Mouse (Mus musculus) forebrain, embryonic 12.5 days (tissue): ENCODE data around the gene Krtap4-8. TPM values are rescaled to one million over a fixed set of nuclear protein-coding genes. Genes with fewer than 3 reads are reported as not detected.
"Not testable (repeated sequence)": the region's sequence is repeated elsewhere in the genome, so short reads cannot be mapped to it uniquely, and the experiment has no call there.

ENCODE experiments used
- ATAC-seq: fragments of 200-750 bp; cut with Nextera tagmentation; 2 replicates; pipeline ENCODE4 v1.8.0; 2017; ENCODE audit warnings: moderate TSS enrichment; ENCODE audit not compliant: low FRiP score
- H3K27ac ChIP-seq: fragments of 300-500 bp; sonication (generic); 2 replicates; pipeline ENCODE4 v1.5.1; 2016; ENCODE audit warnings: mild to moderate bottlenecking
- H3K27me3 ChIP-seq: fragments of 300-500 bp; sonication (generic); 2 replicates; pipeline ENCODE4 v1.6.1; 2016; ENCODE audit warnings: mild to moderate bottlenecking
- H3K36me3 ChIP-seq: fragments of 300-500 bp; sonication (generic); replicated peaks from 2 replicates; pipeline ENCODE4 v1.6.1; 2016; ENCODE audit warnings: mild to moderate bottlenecking
- H3K4me1 ChIP-seq: fragments of 300-500 bp; sonication (generic); 2 replicates; pipeline ENCODE4 v1.6.1; 2016
- H3K4me2 ChIP-seq: fragments of 300-500 bp; sonication (generic); 2 replicates; pipeline ENCODE4 v1.6.1; 2016; ENCODE audit warnings: mild to moderate bottlenecking, moderate library complexity
- H3K4me3 ChIP-seq: fragments of 300-500 bp; sonication (generic); replicated peaks from 2 replicates; pipeline ENCODE4 v1.5.1; 2016; ENCODE audit warnings: mild to moderate bottlenecking
- H3K9ac ChIP-seq: fragments of 300-500 bp; sonication (generic); 2 replicates; pipeline ENCODE4 v1.6.1; 2016; ENCODE audit warnings: mild to moderate bottlenecking
- H3K9me3 ChIP-seq: fragments of 300-500 bp; sonication (generic); 2 replicates; pipeline ENCODE4 v1.6.1; 2016
- WGBS: fragments of 180-500 bp; shearing (Covaris S2); methylation state at CpG from one replicate; pipeline ENCODE4 v1.1.7; 2016; 5-methylcytosine and 5-hydroxymethylcytosine counted together
- polyA plus RNA-seq: library from polyadenylated mRNA; unstranded; fragments of >200 nt; fragmentation: Nextera tagmentation; extraction: Ambion mirVana; gene quantifications from 2 replicates; pipeline ENCODE4 v1.2.1, GENCODE M21; 2016

The Krtap4-8 gene
- not detected in 2 replicates for polyA plus RNA-seq

DNA sequence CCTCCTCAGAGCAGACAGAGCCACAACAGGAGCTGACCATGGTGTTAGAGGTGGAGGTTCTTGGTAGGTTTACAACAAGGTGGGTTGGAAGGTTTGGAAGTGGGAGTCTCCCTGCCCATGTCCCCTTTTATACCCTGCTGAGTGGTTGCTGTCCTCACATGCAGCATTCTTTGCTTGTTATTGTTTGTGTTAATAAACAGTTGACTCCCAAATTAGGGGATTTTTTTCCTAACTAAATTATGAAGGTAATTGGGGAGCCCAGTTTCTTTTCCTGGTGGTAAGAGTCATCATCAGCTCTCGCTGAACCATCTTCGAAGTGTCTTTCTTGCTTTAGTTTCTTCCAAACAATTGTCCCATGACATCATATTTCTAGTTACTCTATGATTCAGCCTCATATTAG is at the start of gene Krtap4-8:
Krtap4-8 (minus strand) TSS at position 101 of the 400 bp plus-strand sequence.
- Histone ChIP-seq H3K36me3 (no peaks in the 10 kb centered on the region), H3K4me3 (no peak within 1 kb of the TSS), H3K4me1 (peaks cover 4% of the 10 kb centered on the region; the same call in 1 of the 2 replicates), H3K9me3 (no peaks in the 10 kb centered on the region), H3K4me2 (no peak within 1 kb of the TSS), H3K9ac (no peak within 1 kb of the TSS), H3K27ac (no peak within 1 kb of the TSS), H3K27me3 (peaks cover under 1% of the 10 kb centered on the region; the same call in 1 of the 2 replicates)
- ATAC-seq, result no peak
- WGBS, result 96% methylated on average over 2 of the region's 2 CpGs

DNA sequence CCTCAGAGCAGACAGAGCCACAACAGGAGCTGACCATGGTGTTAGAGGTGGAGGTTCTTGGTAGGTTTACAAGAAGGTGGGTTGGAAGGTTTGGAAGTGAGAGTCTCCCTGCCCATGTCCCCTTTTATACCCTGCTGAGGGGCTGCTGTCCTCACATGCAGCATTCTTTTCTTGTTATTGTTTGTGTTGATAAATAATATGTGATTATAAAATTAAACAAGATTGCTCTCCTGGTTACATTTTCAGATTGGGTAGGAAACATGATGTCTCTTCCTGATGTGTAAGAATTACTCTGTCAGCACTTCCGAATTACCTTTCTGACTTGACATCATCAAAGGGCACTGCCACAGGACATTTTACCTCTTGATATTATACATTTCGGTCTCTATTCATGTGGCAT is 35.1 kb upstream of the Krtap4-8 start, which contains the start of gene Gm11564:
Gm11564 (minus strand) TSS at position 101 of the 400 bp plus-strand sequence.
- not testable (repeated sequence) for ATAC-seq, H3K4me1 ChIP-seq, H3K9ac ChIP-seq, H3K36me3 ChIP-seq, H3K9me3 ChIP-seq, H3K4me3 ChIP-seq, H3K4me2 ChIP-seq, H3K27me3 ChIP-seq
- WGBS, result 86% methylated on average over 2 of the region's 2 CpGs
- H3K27ac ChIP-seq, result 0 out of 2 replicates have a peak within 1 kb of the TSS, but pooled peaks have one; percentile 13

DNA sequence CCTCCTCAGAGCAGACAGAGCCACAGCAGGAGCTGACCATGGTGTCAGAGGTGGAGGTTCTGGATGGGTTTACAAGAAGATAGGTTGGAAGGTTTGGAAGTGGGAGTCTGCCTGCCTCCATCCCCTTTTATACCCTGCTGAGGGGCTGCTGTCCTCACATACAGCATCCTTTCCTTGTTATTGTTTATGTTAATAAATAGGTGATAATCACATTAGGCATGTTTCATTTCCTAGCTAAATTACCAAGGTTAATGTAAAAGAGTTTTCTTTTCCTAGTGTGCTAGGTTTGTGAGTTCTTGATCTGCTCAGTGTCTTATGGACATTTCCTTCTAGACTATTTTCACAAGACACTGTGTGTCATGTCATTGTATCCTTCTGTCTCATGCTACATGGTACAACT is 29.3 kb upstream of the Krtap4-8 start, which contains the start of gene Krtap4-13:
Krtap4-13 (minus strand) TSS at position 101 of the 400 bp plus-strand sequence.
- not testable (repeated sequence) for H3K4me2 ChIP-seq, ATAC-seq, H3K27ac ChIP-seq, H3K9ac ChIP-seq, H3K36me3 ChIP-seq, H3K9me3 ChIP-seq, H3K4me3 ChIP-seq, H3K4me1 ChIP-seq, H3K27me3 ChIP-seq

DNA sequence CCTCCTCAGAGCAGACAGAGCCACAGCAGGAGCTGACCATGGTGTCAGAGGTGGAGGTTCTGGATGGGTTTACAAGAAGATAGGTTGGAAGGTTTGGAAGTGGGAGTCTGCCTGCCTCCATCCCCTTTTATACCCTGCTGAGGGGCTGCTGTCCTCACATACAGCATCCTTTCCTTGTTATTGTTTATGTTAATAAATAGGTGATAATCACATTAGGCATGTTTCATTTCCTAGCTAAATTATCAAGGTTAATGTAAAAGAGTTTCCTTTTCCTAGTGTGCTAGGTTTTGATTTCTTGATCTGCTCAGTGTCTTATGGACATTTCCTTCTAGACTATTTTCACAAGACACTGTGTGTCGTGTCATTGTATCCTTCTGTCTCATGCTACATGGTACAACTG is 23.8 kb upstream of the Krtap4-8 start, which contains the start of gene Gm11554:
Gm11554 (minus strand) TSS at position 101 of the 400 bp plus-strand sequence.
- H3K9ac ChIP-seq, H3K27me3 ChIP-seq, H3K9me3 ChIP-seq, H3K4me2 ChIP-seq, H3K4me1 ChIP-seq, H3K4me3 ChIP-seq, H3K27ac ChIP-seq, H3K36me3 ChIP-seq, ATAC-seq: not testable (repeated sequence)
- no CpG with 5 or more reads among the region's 1 CpGs for WGBS

DNA sequence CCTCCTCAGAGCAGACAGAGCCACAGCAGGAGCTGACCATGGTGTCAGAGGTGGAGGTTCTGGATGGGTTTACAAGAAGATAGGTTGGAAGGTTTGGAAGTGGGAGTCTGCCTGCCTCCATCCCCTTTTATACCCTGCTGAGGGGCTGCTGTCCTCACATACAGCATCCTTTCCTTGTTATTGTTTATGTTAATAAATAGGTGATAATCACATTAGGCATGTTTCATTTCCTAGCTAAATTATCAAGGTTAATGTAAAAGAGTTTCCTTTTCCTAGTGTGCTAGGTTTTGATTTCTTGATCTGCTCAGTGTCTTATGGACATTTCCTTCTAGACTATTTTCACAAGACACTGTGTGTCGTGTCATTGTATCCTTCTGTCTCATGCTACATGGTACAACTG is 18.3 kb upstream of the Krtap4-8 start, which contains the start of gene Gm11569:
Gm11569 (minus strand) TSS at position 101 of the 400 bp plus-strand sequence.
- not testable (repeated sequence) for H3K9me3 ChIP-seq, H3K4me3 ChIP-seq, H3K4me2 ChIP-seq, H3K36me3 ChIP-seq, H3K27ac ChIP-seq, ATAC-seq, H3K27me3 ChIP-seq, H3K9ac ChIP-seq, H3K4me1 ChIP-seq
- no CpG with 5 or more reads among the region's 1 CpGs for WGBS

DNA sequence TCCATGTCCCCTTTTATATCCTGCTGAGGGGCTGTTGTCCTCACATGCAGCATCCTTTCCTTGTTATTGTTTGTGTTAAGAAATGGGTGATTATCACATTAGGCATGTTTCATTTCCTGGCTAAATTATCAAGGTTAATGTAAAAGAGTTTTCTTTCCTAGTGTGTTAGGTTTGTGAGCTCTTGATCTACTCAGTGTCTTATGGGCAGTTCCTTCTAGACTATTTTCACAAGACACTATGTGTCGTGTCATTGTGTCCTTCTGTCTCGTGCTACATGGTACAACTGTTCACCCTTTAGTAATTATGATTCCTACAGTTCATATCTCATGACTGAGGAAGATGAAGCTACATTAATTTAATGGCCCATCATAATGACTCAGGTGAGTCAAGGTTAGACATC is 12.9 kb upstream of the Krtap4-8 start, which contains the start of gene Gm11596:
Gm11596 (minus strand) TSS at position 101 of the 400 bp plus-strand sequence.
- H3K27me3 ChIP-seq, result no peaks in the 10 kb centered on the region
- no peaks in the 10 kb centered on the region for H3K4me1 ChIP-seq
- H3K4me2 ChIP-seq, result no peak within 1 kb of the TSS
- 84% methylated on average over 2 of the region's 2 CpGs for WGBS
- H3K4me3 ChIP-seq, result no peak within 1 kb of the TSS
- no peak for ATAC-seq
- no peaks in the 10 kb centered on the region for H3K36me3 ChIP-seq
- H3K27ac ChIP-seq, result no peak within 1 kb of the TSS
- no peak within 1 kb of the TSS for H3K9ac ChIP-seq
- no peaks in the 10 kb centered on the region for H3K9me3 ChIP-seq

DNA sequence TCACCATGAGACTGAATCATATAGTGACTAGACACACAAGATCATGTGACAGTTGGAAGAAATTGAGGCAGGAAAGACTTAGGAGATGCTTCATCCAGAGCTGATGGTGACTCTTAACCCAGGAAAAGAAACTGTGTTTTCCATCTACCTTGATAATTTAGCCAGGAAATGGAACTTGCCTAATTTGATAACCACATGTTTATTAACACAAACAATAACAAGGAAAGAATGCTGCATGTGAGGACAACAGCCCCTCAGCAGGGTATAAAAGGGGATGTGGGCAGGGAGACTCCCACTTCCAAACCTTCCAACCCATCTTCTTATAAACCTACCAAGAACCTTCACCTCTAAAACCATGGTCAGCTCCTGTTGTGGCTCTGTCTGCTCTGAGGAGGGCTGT is 4.4 kb upstream of the Krtap4-8 start, which contains the start of gene Krtap4-9:
Krtap4-9 (plus strand) TSS at position 301 of the 400 bp plus-strand sequence.
- not testable (repeated sequence) for H3K4me1 ChIP-seq, ATAC-seq, H3K36me3 ChIP-seq, H3K4me2 ChIP-seq, H3K27me3 ChIP-seq, H3K27ac ChIP-seq, H3K9me3 ChIP-seq, H3K4me3 ChIP-seq, H3K9ac ChIP-seq

DNA sequence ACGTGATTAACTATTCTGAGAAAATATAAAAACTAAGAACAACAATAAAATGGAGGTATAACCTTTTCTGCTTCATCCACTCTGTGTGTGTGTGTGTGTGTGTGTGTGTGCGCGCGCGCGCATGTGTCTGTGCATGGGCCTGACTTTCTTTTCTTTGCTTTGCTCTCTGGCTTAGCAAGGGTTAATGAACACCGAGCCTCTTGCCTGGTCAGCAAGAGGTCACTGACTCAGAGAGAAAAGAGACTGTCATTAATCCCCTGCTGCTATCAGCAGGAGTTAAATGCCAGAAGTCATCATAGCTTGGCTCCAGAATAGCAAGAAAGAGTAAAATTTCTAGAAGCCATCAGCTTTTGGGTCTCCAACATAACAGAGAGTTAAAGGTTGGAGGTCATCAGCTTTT is 2.1 kb downstream of the Krtap4-8 start:
- Histone ChIP-seq H3K4me1 (peaks cover 4% of the 10 kb centered on the region; the same call in 1 of the 2 replicates), H3K36me3 (no peaks in the 10 kb centered on the region), H3K4me2 (no peak overlapping the region), H3K9me3 (no peaks in the 10 kb centered on the region), H3K27ac (no peak overlapping the region), H3K27me3 (no peaks in the 10 kb centered on the region), H3K4me3 (no peak overlapping the region), H3K9ac (no peak overlapping the region)
- no peak for ATAC-seq
- 41% methylated on average over 7 of the region's 7 CpGs for WGBS

DNA sequence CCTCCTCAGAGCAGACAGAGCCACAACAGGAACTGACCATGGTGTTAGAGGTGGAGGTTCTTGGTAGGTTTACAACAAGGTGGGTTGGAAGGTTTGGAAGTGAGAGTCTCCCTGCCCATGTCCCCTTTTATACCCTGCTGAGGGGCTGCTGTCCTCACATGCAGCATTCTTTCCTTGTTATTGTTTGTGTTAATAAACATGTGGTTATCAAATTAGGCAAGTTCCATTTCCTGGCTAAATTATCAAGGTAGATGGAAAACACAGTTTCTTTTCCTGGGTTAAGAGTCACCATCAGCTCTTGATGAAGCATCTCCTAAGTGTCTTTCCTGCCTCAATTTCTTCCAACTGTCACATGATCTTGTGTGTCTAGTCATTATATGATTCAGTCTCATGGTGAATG is 7.7 kb downstream of the Krtap4-8 start, which contains the start of gene Gm11595:
Gm11595 (minus strand) TSS at position 101 of the 400 bp plus-strand sequence.
- not testable (repeated sequence) for H3K9ac ChIP-seq, H3K27ac ChIP-seq, H3K4me3 ChIP-seq, H3K9me3 ChIP-seq, H3K27me3 ChIP-seq, H3K4me2 ChIP-seq, H3K36me3 ChIP-seq, H3K4me1 ChIP-seq, ATAC-seq

DNA sequence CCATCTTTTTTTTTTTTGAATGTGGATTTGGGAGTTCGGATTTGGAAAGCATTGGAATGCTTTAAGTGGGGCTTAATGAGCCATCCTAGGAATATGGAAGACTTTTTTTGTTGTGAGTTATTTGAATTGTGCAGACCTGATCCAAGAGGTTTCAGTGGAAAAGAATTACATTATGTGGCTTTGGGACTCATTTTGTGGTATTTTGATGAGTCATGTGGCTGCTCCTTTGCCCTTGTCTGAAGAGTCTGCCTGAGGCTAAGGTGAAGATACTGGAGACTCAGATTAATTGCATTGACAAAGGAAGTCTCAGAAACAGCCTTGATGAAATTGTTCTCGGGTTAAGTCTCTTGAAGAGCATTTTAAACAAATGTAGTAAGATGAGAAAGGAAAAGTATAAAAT is 12.1 kb downstream of the Krtap4-8 start:
- no peaks in the 10 kb centered on the region for H3K4me1 ChIP-seq
- no peaks in the 10 kb centered on the region for H3K27me3 ChIP-seq
- H3K9ac ChIP-seq, result no peak overlapping the region
- WGBS, result 69% methylated on average over 2 of the region's 2 CpGs
- no peak overlapping the region for H3K4me3 ChIP-seq
- H3K36me3 ChIP-seq, result no peaks in the 10 kb centered on the region
- ATAC-seq, result no peak
- no peaks in the 10 kb centered on the region for H3K9me3 ChIP-seq
- no peak overlapping the region for H3K4me2 ChIP-seq
- H3K27ac ChIP-seq, result no peak overlapping the region

DNA sequence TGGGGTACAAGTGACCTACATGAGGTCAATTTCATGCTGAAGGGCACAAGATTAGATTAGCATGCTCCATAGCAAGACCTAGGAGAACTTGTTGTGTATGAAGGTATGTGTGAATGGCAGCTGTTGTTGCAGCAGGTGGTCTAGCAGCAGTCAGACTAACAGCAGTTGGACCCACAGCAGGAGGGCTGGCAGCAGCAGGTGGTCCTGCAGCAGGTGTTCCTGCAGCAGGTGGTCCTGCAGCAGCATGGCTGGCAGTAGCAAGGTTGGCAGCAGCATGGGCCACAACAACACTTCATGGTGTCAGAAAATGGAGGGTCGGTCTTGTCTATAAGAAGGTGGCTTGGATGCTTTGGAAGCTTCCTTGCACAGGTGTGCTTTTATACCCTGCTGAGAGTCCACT is 21.6 kb downstream of the Krtap4-8 start:
- no peak for ATAC-seq
- 85% methylated on average over 1 of the region's 1 CpGs for WGBS
- no peaks in the 10 kb centered on the region for H3K4me1 ChIP-seq
- H3K27me3 ChIP-seq, result no peaks in the 10 kb centered on the region
- H3K27ac ChIP-seq, result no peak overlapping the region
- no peak overlapping the region for H3K4me2 ChIP-seq
- no peaks in the 10 kb centered on the region for H3K36me3 ChIP-seq
- H3K4me3 ChIP-seq, result no peak overlapping the region
- no peak overlapping the region for H3K9ac ChIP-seq
- H3K9me3 ChIP-seq, result no peaks in the 10 kb centered on the region

DNA sequence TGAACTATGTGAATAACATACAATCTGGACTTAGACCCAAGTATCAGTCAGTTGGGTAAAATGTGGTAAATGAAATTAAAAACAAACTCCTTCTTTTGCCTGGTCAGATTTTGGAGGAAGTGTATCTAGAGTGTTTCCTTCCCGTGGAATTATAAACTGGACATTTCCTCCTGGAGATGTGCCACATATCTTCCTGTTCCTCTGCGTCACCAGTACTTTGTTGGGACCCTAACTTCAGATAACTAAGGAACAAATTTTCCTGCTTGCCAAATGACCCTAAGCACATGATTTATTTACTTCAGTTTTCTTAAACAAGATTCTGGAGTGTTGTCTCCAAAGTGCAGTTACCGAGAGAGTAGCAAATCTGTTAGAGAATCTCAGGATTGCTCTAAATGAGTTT is 36.5 kb downstream of the Krtap4-8 start:
- no peak for ATAC-seq
- Histone ChIP-seq H3K4me2 (no peak overlapping the region), H3K9ac (no peak overlapping the region), H3K27ac (no peak overlapping the region), H3K4me3 (no peak overlapping the region), H3K36me3 (no peaks in the 10 kb centered on the region), H3K4me1 (no peaks in the 10 kb centered on the region), H3K27me3 (no peaks in the 10 kb centered on the region), H3K9me3 (no peaks in the 10 kb centered on the region)
- WGBS, result 94% methylated on average over 3 of the region's 3 CpGs

DNA sequence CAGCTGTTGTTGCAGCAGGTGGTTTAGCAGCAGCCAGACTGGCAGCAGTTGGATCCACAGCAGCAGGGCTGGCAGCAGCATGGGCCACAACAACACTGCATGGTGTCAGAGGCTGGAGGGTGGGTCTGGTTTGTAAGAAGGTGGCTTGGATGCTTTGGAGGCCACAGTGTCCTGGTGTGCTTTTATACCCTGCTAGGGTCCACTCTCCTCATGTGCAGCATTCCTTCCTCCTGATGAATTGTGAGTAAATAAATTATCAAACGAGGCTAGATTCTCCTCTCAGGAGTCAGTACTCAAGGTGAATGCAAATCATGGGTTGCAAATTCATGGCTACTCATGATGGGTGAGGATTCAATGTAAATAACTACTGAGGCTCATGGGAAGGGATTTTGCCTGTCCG is 46.3 kb downstream of the Krtap4-8 start, which contains the start of gene Gm14180:
Gm14180 (minus strand) TSS at position 101 of the 400 bp plus-strand sequence.
- no peak within 1 kb of the TSS for H3K4me3 ChIP-seq
- WGBS, result 69% methylated on average over 2 of the region's 2 CpGs
- no peak within 1 kb of the TSS for H3K27ac ChIP-seq
- no peaks in the 10 kb centered on the region for H3K36me3 ChIP-seq
- H3K4me1 ChIP-seq, result no peaks in the 10 kb centered on the region
- no peaks in the 10 kb centered on the region for H3K9me3 ChIP-seq
- no peak for ATAC-seq
- no peak within 1 kb of the TSS for H3K9ac ChIP-seq
- H3K27me3 ChIP-seq, result no peaks in the 10 kb centered on the region
- no peak within 1 kb of the TSS for H3K4me2 ChIP-seq
